In the genomic region with DNA sequence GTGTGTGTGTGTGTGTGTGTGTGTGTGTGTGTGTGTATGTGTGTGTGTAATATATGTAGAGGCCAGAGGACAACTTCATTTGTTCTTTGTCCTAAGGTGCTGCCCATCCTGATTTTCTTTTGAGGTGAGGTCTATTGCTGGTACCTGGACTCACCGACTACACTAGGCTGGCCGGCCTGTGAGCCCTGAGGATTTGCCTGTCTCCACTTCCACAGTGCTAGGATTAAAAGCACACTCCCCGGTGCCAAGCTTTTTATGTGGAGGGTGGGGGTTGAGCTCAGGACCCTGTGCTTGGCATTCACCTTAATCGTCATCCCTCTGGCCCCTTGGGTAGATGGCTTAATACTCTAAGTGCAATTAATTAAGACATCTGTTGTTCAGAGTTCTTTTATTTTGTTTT, we compare ENCODE assay signal across 32 mouse cellular contexts. TPM values are rescaled to one million over a fixed set of nuclear protein-coding genes. Genes with fewer than 3 reads are reported as not detected.
DNase-seq lines count a peak whose midpoint lies in the region; ATAC-seq lines count a peak whose summit lies in the region.
"Had no signal": no experiment of that assay in that cellular context is flagged by ENCODE, and none has a peak within 500 bp of the region (broad histone marks: within the 10 kb centered on the region; RNA-seq: fewer than 3 reads in every experiment).

No protein-coding gene starts in this region.

- H3K27me3 ChIP-seq in forebrain, embryonic 11.5 days (ENCODE audit: control insufficient read depth, insufficient read depth, low read length) = no peaks in the 10 kb centered on the region
- no peaks in the 10 kb centered on the region for H3K27me3 ChIP-seq in forebrain, embryonic 10.5 days (ENCODE audit: poor library complexity, severe bottlenecking)
- no peaks in the 10 kb centered on the region for H3K27me3 ChIP-seq in heart, embryonic 13.5 days (replicated peaks)
- H3K27me3 ChIP-seq in midbrain, embryonic 15.5 days (replicated peaks) = no peaks in the 10 kb centered on the region
- H3K27me3 ChIP-seq in midbrain, embryonic 13.5 days = no peaks in the 10 kb centered on the region
- H3K27me3 ChIP-seq: CH12.LX; embryonic facial prominence, embryonic 13.5 days; hindbrain, embryonic 13.5 days; intestine, embryonic 15.5 days; kidney, embryonic 15.5 days had no signal

- intact Hi-C loops in heart, postnatal 25 days (cut with DNase I) = no loop called here

- no peak for DNase-seq in forebrain, embryonic 11.5 days (ENCODE audit: low spot score)
- DNase-seq in forebrain, embryonic 10.5 days (ENCODE audit: extremely low spot score, low spot score) = no peak
- peak; percentile 58 for DNase-seq in heart, adult 11 months
- DNase-seq in heart, postnatal 25 days (ENCODE audit: low spot score) = no peak
- no peak for DNase-seq in heart, adult 18-20 months
- DNase-seq: adrenal gland, postnatal 10 days; adrenal gland, postnatal 36 days; B cell, adult 2 months; cerebellum, adult 11 months; cerebellum, adult 2 months; cerebellum, adult 9-11 months; cerebellum, postnatal 25 days; gastrocnemius, postnatal 10 days; gastrocnemius, postnatal 36 days; heart, postnatal 10 days; kidney, adult 11 months; kidney, adult 8-10 months had no signal

- H3K4me1 ChIP-seq in forebrain, embryonic 11.5 days (replicated peaks; ENCODE audit: control insufficient read depth, insufficient read depth, low read length) = no peaks in the 10 kb centered on the region
- H3K4me1 ChIP-seq in forebrain, embryonic 10.5 days = peaks cover 9% of the 10 kb centered on the region; the same call in 1 of the 2 replicates
- H3K4me1 ChIP-seq in heart, embryonic 13.5 days = peaks cover 20% of the 10 kb centered on the region
- no peaks in the 10 kb centered on the region for H3K4me1 ChIP-seq in midbrain, embryonic 15.5 days
- no peaks in the 10 kb centered on the region for H3K4me1 ChIP-seq in midbrain, embryonic 13.5 days (replicated peaks)
- H3K4me1 ChIP-seq: embryonic facial prominence, embryonic 13.5 days; hindbrain, embryonic 13.5 days; intestine, embryonic 15.5 days; kidney, embryonic 15.5 days had no signal

- H3K4me2 ChIP-seq in forebrain, embryonic 11.5 days (ENCODE audit: low read depth, low read length, severe bottlenecking) = no peak overlapping the region
- H3K4me2 ChIP-seq in heart, embryonic 13.5 days = no peak overlapping the region
- no peak overlapping the region for H3K4me2 ChIP-seq in midbrain, embryonic 15.5 days
- H3K4me2 ChIP-seq in midbrain, embryonic 13.5 days (replicated peaks) = no peak overlapping the region
- H3K4me2 ChIP-seq: embryonic facial prominence, embryonic 13.5 days; hindbrain, embryonic 13.5 days; intestine, embryonic 15.5 days; kidney, embryonic 15.5 days had no signal

- WGBS in forebrain, embryonic 11.5 days = 33% methylated on average over 4 of the region's 4 CpGs
- WGBS in forebrain, embryonic 10.5 days = 45% methylated on average over 4 of the region's 4 CpGs
- 55% methylated on average over 4 of the region's 4 CpGs for WGBS in heart, embryonic 13.5 days
- 35% methylated on average over 4 of the region's 4 CpGs for WGBS in midbrain, embryonic 15.5 days
- 45% methylated on average over 4 of the region's 4 CpGs for WGBS in midbrain, embryonic 13.5 days

- no peak overlapping the region for H3K9ac ChIP-seq in forebrain, embryonic 11.5 days (ENCODE audit: low read length)
- H3K9ac ChIP-seq in heart, embryonic 13.5 days = no peak overlapping the region
- no peak overlapping the region for H3K9ac ChIP-seq in midbrain, embryonic 15.5 days
- H3K9ac ChIP-seq in midbrain, embryonic 13.5 days (replicated peaks) = no peak overlapping the region
- H3K9ac ChIP-seq: embryonic facial prominence, embryonic 13.5 days; hindbrain, embryonic 13.5 days; intestine, embryonic 15.5 days; kidney, embryonic 15.5 days had no signal

- peak; percentile 56; the same call in 1 of the 2 replicates for ATAC-seq in forebrain, embryonic 11.5 days (replicated peaks; ENCODE audit: low FRiP score)
- no peak for ATAC-seq in heart, embryonic 13.5 days (ENCODE audit: extremely low read depth, insufficient number of reproducible peaks, low FRiP score, low TSS enrichment)
- 0 out of 2 replicates have a peak, but pooled peaks have one; percentile 14 for ATAC-seq in midbrain, embryonic 15.5 days (replicated peaks)
- no peak for ATAC-seq in midbrain, embryonic 13.5 days
- ATAC-seq: forebrain, embryonic 16.5 days; hindbrain, embryonic 16.5 days; intestine, embryonic 15.5 days; Patski had no signal

- H3K27ac ChIP-seq in forebrain, embryonic 11.5 days (ENCODE audit: low read depth, low read length) = no peak overlapping the region
- H3K27ac ChIP-seq in forebrain, embryonic 10.5 days = no peak overlapping the region
- peak overlapping the region; percentile 68 for H3K27ac ChIP-seq in heart, embryonic 13.5 days (replicated peaks)
- no peak overlapping the region for H3K27ac ChIP-seq in midbrain, embryonic 15.5 days
- H3K27ac ChIP-seq in midbrain, embryonic 13.5 days = no peak overlapping the region
- H3K27ac ChIP-seq: embryonic facial prominence, embryonic 13.5 days; hindbrain, embryonic 13.5 days; intestine, embryonic 15.5 days; kidney, embryonic 15.5 days had no signal

- no peak overlapping the region for H3K4me3 ChIP-seq in forebrain, embryonic 11.5 days (ENCODE audit: low read depth, low read length)
- no peak overlapping the region for H3K4me3 ChIP-seq in forebrain, embryonic 10.5 days
- no peak overlapping the region for H3K4me3 ChIP-seq in heart, embryonic 13.5 days
- H3K4me3 ChIP-seq in midbrain, embryonic 15.5 days = no peak overlapping the region
- H3K4me3 ChIP-seq in midbrain, embryonic 13.5 days (replicated peaks) = no peak overlapping the region
- H3K4me3 ChIP-seq: embryonic facial prominence, embryonic 13.5 days; hindbrain, embryonic 13.5 days; intestine, embryonic 15.5 days; kidney, embryonic 15.5 days had no signal

- H3K36me3 ChIP-seq in forebrain, embryonic 11.5 days (ENCODE audit: control insufficient read depth, insufficient read depth, low read length) = no peaks in the 10 kb centered on the region
- no peaks in the 10 kb centered on the region for H3K36me3 ChIP-seq in forebrain, embryonic 10.5 days (replicated peaks)
- no peaks in the 10 kb centered on the region for H3K36me3 ChIP-seq in heart, embryonic 13.5 days
- no peaks in the 10 kb centered on the region for H3K36me3 ChIP-seq in midbrain, embryonic 15.5 days (replicated peaks)
- H3K36me3 ChIP-seq in midbrain, embryonic 13.5 days = no peaks in the 10 kb centered on the region
- H3K36me3 ChIP-seq: embryonic facial prominence, embryonic 13.5 days; G1E; hindbrain, embryonic 13.5 days; intestine, embryonic 15.5 days; kidney, embryonic 15.5 days had no signal

- H3K9me3 ChIP-seq in forebrain, embryonic 11.5 days (ENCODE audit: control insufficient read depth, low read length) = no peaks in the 10 kb centered on the region
- no peaks in the 10 kb centered on the region for H3K9me3 ChIP-seq in forebrain, embryonic 10.5 days
- H3K9me3 ChIP-seq in heart, embryonic 13.5 days = no peaks in the 10 kb centered on the region
- no peaks in the 10 kb centered on the region for H3K9me3 ChIP-seq in midbrain, embryonic 15.5 days
- H3K9me3 ChIP-seq in midbrain, embryonic 13.5 days = no peaks in the 10 kb centered on the region
- H3K9me3 ChIP-seq: embryonic facial prominence, embryonic 13.5 days; G1E; hindbrain, embryonic 13.5 days; intestine, embryonic 15.5 days; kidney, embryonic 15.5 days had no signal

RNA-seq across cellular contexts. Expression of a gene that starts 9.8 kb away (rescaled TPM):
- polyA plus RNA-seq in forebrain, embryonic 11.5 days (2014; fragmentation: Nextera tagmentation; extraction: Ambion mirVana) = 15.7 and 18.7 TPM in 2 replicates
- 8.3 and 9.8 TPM in 2 replicates for polyA plus RNA-seq in forebrain, embryonic 10.5 days (2016; fragmentation: Nextera tagmentation; extraction: Ambion mirVana)
- total RNA-seq in heart, postnatal 25 days (2021) = 1 to 10 TPM; 2.5 to 4.0 TPM
- polyA plus RNA-seq in heart, embryonic 13.5 days (2015; fragmentation: Nextera tagmentation; extraction: Ambion mirVana) = 17.8 and 18.3 TPM in 2 replicates
- 1 to 10 TPM; 1.0 to 1.6 TPM for total RNA-seq in heart, adult 18-20 months (2021)
- 4.7 and 6.4 TPM in 2 replicates for polyA plus RNA-seq in midbrain, embryonic 15.5 days (2015; fragmentation: Nextera tagmentation; extraction: Ambion mirVana)
- polyA plus RNA-seq in midbrain, embryonic 13.5 days (2015; fragmentation: Nextera tagmentation; extraction: Ambion mirVana) = 5.4 and 5.5 TPM in 2 replicates
- total RNA-seq: common myeloid progenitor, adult 5-6 weeks; granulocyte monocyte progenitor cell, adult 5-6 weeks; hematopoietic stem cell, adult 5-6 weeks had no signal

Comparison
In these comparisons a context has a peak if more than half of its experiments do, and no peak if none do; other contexts are left out.
1. ATAC-seq: peak in forebrain, embryonic 11.5 days (single experiment) and midbrain, embryonic 15.5 days (single experiment); none in heart, embryonic 13.5 days (single experiment) and midbrain, embryonic 13.5 days (single experiment).